Mouse (Mus musculus) spleen, adult 12 weeks (tissue): ENCODE measurements around the gene Exd2.

ENCODE experiments used
- DNase-seq: peaks from one replicate; pipeline ENCODE4 v3.0.0; 2022; ENCODE audit warnings: low spot score

The Exd2 gene

GRCm38 (mm10) chr12:80495691-80496090 lies 32.8 kb downstream of the Exd2 start:
- no peak for DNase-seq

- no peak for DNase-seq
Measured at GRCm38 (mm10) chr12:80498356-80498755, 35.5 kb downstream of the Exd2 start.

DNA sequence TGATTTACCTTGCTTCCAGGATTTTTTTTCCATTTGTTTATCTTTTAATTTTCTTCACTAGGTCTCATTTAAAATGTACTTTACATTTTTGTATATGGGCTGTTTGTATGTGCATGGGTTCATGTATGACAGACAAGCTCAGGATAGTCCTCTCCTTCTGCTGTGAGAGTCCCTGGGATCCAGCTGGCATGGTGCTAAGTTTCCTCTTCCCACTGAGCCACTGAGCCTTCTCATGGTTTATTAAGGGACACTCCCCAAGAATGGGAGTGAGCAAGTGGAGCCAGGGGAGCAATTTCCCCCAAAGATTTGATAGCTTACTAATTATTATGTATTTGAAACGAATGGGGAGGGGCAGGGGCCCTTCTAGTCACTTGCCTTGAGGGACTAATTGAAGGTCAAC lies 37.6 kb downstream of the Exd2 start:
- DNase-seq, result no peak

DNA sequence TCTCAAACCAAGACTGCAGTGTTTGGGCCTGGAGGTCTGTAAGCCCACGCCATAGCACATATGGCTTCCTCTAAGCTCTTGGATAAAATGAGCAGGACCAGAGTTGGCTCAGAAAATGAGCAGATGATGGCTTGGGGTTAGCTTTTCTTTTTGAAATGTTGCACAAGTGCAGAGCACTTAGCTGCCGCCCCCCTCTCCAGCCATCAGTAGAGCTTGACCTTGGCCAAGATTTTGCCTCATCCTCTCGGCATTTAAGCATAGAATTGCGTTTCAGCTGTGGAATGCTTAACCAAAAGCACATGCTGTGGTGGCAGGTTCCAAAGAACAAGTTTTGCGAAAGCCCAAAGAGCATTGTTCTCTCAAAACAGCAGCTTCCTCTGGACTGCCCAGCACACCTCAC lies 41.8 kb downstream of the Exd2 start:
- no peak for DNase-seq

GRCm38 (mm10) chr12:80507041-80507745 lies 44.3 kb downstream of the Exd2 start:
- DNase-seq, result no peak

- no peak for DNase-seq
Measured at GRCm38 (mm10) chr12:80517977-80518376, 55.1 kb downstream of the Exd2 start, which contains the start of gene Galnt16. Galnt16 (plus strand) TSS chr12:80518277.

GRCm38 (mm10) chr12:80518393-80518756 lies 55.5 kb downstream of the Exd2 start:
- DNase-seq, result no peak

GRCm38 (mm10) chr12:80518757-80519620 lies 56.1 kb downstream of the Exd2 start:
- DNase-seq, result no peak

DNA sequence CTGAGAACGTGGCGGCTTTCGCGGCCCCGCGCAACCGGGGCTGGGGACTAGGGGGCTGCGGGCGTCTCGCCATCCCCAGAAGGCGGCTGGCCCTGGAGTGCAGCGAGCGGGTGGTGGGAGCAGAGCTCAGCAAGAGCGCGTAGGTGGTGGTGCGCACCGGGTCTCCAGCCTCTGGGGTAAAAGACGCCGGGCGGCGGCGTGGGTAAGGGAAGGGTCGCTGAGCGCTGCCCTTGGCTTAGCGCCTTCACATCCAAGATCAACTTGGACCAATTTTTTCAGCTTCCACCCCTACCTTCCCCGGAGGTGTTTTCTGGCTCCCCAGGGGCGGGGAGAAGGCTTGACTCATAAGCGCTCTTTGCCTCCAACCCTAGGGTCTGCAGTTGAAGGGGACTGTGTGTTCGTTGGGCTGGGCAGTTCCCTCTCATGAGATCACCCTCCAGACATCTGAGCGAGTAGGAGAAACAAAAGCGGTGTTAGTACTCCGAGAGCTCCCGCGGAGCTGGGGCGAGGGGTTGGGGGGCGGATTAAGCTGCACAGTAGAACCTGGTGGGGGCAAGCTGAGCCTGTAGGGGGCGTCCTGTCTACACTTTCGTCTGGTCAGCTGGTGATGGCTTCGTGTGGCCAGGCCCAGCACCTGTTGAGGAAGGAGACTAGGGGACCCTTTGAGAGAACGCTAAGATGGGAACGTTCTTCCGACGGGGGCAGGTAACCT lies 56.9 kb downstream of the Exd2 start:
- DNase-seq, result no peak

GRCm38 (mm10) chr12:80522006-80522405 lies 59.1 kb downstream of the Exd2 start:
- DNase-seq, result no peak

DNA sequence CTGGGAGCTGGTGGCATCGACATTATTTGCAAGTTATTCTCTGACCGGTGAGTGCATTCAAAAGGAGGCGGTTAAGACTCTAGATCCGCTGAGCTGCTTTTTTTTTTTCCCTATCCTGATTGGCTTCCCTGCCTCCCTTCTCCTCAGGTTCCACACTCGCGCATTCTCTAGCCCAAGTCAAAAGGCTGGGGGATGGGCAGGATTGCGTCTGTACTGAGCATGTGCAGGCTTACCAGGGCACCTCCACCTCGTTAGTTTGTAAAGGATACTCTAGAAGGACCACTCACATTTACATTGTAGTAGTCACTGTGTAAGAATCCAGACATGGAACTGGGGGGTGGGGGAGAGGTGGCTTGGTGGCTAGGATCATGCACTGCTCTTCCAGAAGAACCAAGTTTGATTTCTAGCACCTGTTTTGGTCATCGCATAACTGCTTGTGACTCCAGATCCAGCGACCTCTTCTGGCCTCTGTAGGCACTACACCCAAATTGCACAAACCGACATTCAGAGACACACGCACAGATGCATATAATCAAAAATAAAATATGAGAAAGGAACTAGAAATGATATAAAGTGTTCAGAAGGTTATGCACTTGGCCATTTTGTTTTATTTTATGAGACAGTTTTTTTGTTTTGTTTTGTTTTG lies 61.5 kb downstream of the Exd2 start:
- DNase-seq, result no peak

GRCm38 (mm10) chr12:80525513-80525912 lies 62.6 kb downstream of the Exd2 start:
- no peak for DNase-seq

DNA sequence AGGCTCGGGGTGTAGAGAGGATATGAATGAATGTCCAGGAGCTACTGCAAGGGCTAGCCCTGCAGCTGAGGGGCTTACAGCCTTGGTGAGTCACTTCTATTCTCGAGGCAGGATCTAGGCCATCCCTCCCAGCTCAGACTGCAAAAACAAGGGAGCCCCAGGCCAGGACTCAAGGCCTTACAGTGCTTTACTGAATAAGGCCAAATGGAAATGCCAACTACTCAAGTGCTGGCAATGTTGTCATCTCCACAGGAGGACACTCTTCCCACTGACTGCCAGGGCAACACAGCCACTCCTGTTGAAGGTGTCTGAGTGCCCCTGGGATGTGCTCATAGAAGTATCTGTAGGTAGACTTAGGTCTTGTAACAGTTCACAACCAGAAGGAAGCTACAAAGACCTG lies 63.6 kb downstream of the Exd2 start:
- no peak for DNase-seq

DNA sequence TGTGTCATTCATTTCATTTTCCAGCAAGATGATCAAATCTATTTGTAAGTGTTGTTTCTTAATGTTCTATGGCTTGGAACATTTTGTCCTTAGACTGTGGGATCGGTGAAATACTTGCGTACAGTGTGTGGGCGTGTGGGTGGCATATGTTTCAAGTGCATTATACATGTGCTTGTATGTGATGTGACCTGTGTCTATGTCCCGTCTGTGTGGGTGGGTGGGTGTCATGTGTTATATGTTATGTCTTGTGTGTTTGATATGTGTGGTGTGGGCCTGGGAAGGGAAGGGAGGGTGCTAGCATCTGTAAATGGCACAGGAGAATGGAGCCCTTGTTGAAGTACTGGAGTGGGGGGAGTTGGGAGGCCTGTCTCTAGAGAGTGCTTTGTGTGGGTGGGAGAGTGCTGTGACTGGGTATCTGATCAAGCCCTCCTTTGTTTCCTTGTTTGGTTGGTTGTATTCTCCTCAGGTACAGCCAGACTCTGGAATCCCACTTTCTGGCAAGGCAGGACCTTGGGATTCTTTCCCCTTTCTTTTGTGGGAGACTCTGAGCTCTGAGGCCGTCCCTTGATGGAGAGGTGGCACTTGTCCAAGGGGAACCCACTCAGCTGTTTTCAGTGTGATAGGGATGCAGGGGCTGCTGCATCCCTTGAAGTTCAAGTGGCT lies 65.0 kb downstream of the Exd2 start:
- no peak for DNase-seq

DNA sequence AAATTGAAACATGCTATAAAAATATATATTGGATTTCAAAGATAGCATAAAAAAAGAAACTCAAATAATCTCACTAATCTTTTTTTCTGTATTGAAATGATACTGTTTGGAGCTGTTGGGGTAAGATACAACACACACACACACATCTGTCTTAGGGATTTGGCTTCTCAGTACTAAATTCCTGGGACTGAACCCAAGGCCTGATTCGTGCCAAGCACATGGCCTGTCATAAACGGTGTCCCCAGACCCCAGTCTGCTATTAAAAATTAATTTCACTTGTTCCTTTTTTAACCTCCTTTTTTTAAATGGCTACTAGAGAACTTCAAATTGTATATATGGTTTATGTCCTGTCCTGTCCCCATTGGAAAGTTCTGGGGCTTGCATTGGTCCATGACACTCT lies 67.2 kb downstream of the Exd2 start:
- no peak for DNase-seq

DNA sequence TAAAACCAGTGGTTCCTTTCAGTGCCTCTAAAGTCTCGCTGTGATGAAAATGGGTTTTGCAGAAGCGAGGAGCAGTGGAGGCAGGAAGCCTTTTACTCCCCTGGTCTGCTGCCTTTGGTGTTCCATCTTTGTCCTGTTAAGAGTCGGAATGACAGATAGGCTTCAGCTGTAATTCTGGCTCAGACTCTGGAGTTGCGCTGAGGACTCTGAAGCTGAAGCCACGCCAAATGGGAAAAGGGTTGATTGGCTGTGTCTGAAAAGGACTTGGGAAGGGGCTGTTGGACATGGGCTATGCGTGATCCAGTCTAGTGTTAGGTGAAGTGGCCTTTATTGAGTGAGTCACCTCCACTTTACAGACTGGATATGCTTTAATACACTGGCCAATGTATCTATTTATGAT lies 67.7 kb downstream of the Exd2 start:
- DNase-seq, result no peak

DNA sequence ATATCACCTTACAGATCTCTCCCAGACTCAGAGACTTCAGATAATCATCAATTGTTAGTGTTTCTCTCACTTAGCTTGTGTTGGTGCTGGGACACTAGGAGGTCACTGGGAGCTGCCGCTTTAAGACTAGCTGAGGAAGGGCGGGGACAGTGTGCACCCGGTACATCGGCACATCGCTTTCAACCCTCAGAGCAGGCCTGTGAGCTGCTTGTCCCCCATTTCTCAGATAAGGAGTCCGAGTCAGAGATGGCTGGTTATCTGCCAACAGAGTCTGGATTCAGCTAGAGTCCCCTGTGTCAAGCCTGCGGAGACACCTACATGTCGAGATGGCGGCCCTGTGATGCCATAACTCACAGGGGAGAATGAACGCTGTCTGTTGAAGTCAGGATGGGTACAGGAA lies 68.7 kb downstream of the Exd2 start:
- DNase-seq, result no peak

GRCm38 (mm10) chr12:80533876-80534275 lies 71.0 kb downstream of the Exd2 start:
- DNase-seq, result no peak

DNA sequence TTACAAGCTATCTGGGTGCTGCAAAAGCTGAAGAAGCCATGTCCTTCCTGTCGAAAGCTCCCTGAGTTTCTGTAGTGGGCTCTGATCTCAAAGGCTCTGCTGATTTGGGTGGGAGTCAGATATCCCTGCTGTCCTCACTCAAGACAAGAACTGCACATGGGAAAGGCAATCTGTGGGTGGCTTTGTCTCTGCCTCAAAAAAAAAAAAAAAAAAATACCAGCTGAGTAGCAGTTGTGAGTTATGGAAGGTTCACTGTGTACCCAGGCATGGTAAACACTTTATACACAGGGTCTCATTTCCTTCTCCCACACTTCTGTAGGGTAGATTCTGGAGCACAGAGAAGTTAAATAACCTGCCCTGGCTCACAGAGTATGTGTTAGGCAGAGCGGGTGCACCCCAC lies 74.4 kb downstream of the Exd2 start:
- no peak for DNase-seq

GRCm38 (mm10) chr12:80538311-80538710 lies 75.4 kb downstream of the Exd2 start:
- DNase-seq, result no peak

- DNase-seq, result no peak
Measured at GRCm38 (mm10) chr12:80545310-80545709, 82.4 kb downstream of the Exd2 start.

- no peak for DNase-seq
Measured at GRCm38 (mm10) chr12:80549646-80550045, 86.8 kb downstream of the Exd2 start.
